Mouse (Mus musculus): ENCODE measurements at regions not wholly inside any gene's neighbourhood (a gene's known extent, or its start where the extent isn't known, plus 50 kb on each side); places are given as distances from the start of the nearest gene placed in this dataset.

DNA sequence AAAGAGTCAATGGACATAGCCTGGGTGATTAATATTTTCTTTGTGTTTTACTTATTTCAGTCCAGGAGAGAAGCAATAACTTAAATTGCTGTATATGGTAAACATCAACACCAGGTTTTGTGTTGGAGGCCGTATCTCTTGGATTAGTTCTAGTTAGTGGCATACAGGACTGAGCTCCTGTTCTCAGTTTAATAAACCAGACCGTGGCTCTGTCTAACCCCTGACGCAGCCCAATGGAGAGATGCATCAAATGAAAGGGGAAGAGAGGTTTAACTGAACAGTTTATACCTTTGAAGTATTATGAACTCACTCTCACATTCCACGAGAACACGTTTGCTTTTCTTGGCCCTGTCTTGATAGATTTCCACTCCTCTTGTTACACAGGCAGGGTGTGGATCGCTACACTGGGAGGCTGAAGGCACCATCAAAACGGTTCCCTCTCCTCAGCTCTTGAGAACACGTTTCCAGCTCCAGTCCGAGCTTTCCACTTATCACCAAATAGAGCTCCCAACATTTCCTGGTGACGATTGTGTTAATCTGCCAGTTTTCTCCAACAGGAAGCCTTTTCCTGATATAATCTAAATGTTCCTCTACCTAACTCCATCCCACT is 54.0 kb upstream of the Cerkl start:
- H3K27ac ChIP-seq (replicated peaks), result no peak overlapping the region
- H3K36me3 ChIP-seq (replicated peaks), result no peaks in the 10 kb centered on the region
- no peak overlapping the region for H3K4me3 ChIP-seq (replicated peaks)
- no peaks in the 10 kb centered on the region for H3K9me3 ChIP-seq (replicated peaks)
- no peaks in the 10 kb centered on the region for H3K4me1 ChIP-seq (replicated peaks)
- ATAC-seq (ENCODE audit: insufficient read depth), result no peak
- no peak overlapping the region for H3K9ac ChIP-seq
- 48% methylated on average over 10 of the region's 10 CpGs for WGBS (ENCODE audit: insufficient replicate concordance)
- no peak overlapping the region for H3K4me2 ChIP-seq
- no peaks in the 10 kb centered on the region for H3K27me3 ChIP-seq

DNA sequence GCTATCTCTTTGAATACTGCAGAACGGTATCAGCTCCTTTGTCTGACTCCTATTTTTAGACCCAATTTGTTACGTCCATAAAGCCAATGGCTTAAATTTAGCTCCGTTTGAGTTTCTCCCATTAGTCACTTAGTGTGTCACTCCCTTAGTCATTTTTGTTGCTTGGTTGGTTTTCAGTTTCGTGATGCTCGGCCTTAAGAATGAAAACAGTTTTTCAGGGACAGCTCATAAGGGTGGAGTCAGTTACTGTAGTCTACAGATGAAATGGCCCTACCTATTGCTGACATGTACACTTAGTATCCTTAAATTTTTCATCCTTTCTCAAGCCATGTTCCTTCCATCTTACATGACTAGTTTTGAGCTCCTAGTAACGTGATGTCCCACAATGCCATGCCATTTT is 54.5 kb upstream of the Cerkl start:
- no peak overlapping the region for H3K27ac ChIP-seq (replicated peaks)
- H3K4me2 ChIP-seq, result no peak overlapping the region
- no peaks in the 10 kb centered on the region for H3K4me1 ChIP-seq (replicated peaks)
- no peak overlapping the region for H3K9ac ChIP-seq
- WGBS (ENCODE audit: insufficient replicate concordance), result 41% methylated on average over 6 of the region's 6 CpGs
- ATAC-seq (ENCODE audit: insufficient read depth), result no peak
- no peak overlapping the region for H3K4me3 ChIP-seq (replicated peaks)
- no peaks in the 10 kb centered on the region for H3K9me3 ChIP-seq (replicated peaks)
- H3K36me3 ChIP-seq (replicated peaks), result no peaks in the 10 kb centered on the region
- no peaks in the 10 kb centered on the region for H3K27me3 ChIP-seq

DNA sequence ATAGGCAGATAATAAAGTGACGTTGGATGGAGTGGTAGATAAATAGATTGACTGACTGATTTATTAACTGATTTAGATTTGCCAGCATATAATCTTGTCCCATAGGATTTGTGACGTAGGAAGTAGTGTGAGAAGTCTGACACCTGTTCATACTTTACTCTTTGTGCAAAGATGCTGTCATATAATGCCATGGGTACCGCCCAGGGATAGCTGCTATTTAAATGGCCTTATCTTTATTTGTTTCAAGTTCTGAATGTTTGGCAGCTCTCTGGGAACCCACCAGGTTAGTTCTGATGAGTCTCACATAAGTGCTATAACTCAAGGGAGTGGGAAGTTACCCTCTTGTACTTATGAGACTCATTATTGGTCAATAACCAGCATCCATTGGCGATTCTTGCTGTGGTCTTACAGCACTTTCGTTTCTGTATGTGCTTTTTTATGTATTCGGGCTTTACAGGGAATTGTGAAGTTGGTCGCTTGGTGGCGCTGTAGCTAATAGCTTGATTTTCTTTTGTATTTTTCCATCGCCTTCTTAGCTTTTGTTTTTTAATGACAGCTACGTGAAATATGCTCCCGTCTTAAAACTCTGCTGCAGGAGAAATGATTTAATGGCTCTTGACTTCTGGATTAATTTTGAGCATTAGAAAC is 55.2 kb upstream of the Cerkl start:
- Histone ChIP-seq H3K9me3 (replicated peaks) (no peaks in the 10 kb centered on the region), H3K4me1 (replicated peaks) (no peaks in the 10 kb centered on the region), H3K9ac (no peak overlapping the region), H3K4me3 (replicated peaks) (0 out of 2 replicates have a peak overlapping the region, but pooled peaks have one; percentile 14), H3K4me2 (peak overlapping the region; percentile 38), H3K27me3 (no peaks in the 10 kb centered on the region), H3K36me3 (replicated peaks) (no peaks in the 10 kb centered on the region), H3K27ac (replicated peaks) (no peak overlapping the region)
- 18% methylated on average over 11 of the region's 11 CpGs for WGBS (ENCODE audit: insufficient replicate concordance)
- ATAC-seq (ENCODE audit: insufficient read depth), result no peak

DNA sequence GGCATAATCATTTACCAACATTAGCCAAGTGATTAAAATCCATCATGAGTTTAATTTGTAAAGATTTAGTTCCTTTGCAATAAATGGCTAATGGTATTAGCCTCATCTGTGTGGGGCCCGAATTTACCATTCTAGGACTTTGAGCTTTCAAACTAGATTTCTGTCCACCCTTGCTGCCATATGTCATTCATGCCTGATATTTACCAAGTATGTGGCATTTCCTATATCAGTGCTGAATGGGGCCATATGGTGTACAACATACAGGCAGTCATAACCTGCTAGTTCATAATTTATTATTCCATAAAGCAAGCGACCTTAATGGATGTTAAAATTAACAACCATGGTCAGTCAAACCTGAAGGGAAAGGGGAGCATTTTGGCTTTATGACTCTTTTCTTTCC is 55.8 kb upstream of the Cerkl start:
- no peak for ATAC-seq (ENCODE audit: insufficient read depth)

DNA sequence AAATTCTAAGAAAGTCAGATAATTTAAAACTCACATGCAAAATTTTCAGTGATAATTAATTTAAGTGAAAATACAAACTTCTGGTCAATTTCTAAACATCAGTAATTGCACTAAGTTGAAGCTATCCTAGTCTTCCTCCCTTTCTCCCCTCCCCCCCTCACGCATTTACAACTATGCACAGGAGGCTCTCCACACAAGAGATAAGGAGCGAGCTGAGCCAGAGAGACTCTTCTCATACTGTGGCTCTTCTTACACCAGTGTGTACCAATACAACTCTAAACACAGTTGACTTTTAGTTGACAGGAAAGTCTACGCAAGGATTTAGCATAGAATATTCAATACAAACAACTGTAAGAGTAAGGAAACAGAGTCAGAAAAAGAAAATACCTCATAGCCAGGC is 57.1 kb upstream of the Cerkl start:
- Histone ChIP-seq H3K27ac (replicated peaks) (no peak overlapping the region), H3K36me3 (replicated peaks) (no peaks in the 10 kb centered on the region), H3K9ac (no peak overlapping the region), H3K27me3 (no peaks in the 10 kb centered on the region), H3K4me2 (no peak overlapping the region), H3K4me1 (replicated peaks) (no peaks in the 10 kb centered on the region), H3K9me3 (replicated peaks) (no peaks in the 10 kb centered on the region), H3K4me3 (replicated peaks) (no peak overlapping the region)
- WGBS (ENCODE audit: insufficient replicate concordance), result 32% methylated on average over 3 of the region's 3 CpGs
- ATAC-seq (ENCODE audit: insufficient read depth), result no peak

More for the DNA sequence above, 55.8 kb upstream of the Cerkl start:
- Histone ChIP-seq H3K4me1 (replicated peaks) (no peaks in the 10 kb centered on the region), H3K27me3 (no peaks in the 10 kb centered on the region), H3K36me3 (replicated peaks) (no peaks in the 10 kb centered on the region), H3K9ac (no peak overlapping the region), H3K9me3 (replicated peaks) (no peaks in the 10 kb centered on the region), H3K27ac (replicated peaks) (no peak overlapping the region), H3K4me3 (replicated peaks) (no peak overlapping the region), H3K4me2 (0 out of 2 replicates have a peak overlapping the region, but pooled peaks have one; percentile 38)
- WGBS (ENCODE audit: insufficient replicate concordance), result 52% methylated on average over 2 of the region's 2 CpGs

DNA sequence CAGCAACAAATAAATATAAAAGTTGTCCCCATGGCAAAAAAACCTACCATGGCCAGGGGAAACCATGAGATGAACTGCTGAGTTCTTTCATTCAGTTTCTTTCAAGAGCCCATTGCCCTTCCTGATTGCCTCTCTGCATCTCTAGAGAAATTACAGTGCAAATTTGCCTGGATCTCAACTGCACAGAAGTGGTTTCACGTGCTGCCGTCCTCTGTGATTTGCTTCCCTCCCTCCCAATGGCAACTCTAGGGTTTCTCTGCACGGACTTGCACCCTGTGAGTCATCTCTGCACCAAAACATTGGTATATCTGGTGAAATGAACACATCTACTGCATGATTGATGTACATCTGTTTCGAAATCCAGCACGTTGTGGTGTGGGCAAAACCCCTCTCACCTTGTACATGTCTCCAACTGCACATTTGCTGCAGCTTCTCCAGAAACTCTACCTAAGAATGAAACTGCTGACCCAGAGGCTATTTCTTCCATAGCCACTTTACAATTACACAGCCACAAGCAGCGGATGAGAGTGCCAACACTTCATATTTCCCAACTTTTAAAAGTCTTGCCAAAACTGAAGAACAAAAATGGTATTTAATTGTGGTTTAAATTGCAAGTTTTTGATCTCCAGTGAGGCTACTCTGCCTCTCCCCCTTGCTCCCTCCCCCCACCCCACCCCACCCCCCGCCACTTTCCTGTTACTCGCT is 61.6 kb upstream of the Cerkl start:
- Histone ChIP-seq H3K27me3 (no peaks in the 10 kb centered on the region), H3K9me3 (replicated peaks) (no peaks in the 10 kb centered on the region), H3K9ac (no peak overlapping the region), H3K4me2 (no peak overlapping the region), H3K27ac (replicated peaks) (no peak overlapping the region), H3K4me1 (replicated peaks) (no peaks in the 10 kb centered on the region), H3K4me3 (replicated peaks) (no peak overlapping the region), H3K36me3 (replicated peaks) (no peaks in the 10 kb centered on the region)
- WGBS (ENCODE audit: insufficient replicate concordance), result 40% methylated on average over 8 of the region's 8 CpGs
- ATAC-seq (ENCODE audit: insufficient read depth), result no peak

DNA sequence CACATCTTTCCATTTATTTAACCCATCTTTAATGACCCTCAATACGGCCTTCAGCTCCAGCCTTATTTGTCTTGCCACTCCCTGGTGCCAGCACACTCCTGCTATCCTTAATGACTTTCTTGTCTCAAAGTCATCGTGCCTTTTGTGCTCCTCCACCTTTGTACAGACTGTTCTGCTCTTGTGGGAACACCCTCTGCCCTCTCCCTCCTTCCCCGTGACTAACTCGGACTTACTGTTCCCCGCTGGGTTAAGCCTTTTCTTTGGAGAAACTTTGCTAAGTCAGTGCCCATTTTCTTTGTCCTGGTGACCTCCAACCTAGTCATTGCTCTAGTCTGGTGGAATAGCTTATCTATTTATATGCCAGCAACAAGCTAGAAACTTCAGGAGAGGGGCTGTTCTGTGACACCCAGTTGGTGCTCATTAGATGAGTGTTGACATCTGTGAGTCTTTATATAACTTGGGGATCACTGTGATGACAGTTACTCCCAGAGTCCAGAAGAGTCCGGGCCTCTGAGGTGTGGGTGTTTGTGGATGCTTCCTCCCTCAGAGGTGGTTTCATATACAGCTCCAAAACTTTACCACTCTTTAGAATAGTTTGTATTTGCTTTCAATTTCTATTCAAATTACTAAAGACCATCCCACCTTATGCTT is 63.3 kb upstream of the Cerkl start:
- no peak overlapping the region for H3K9ac ChIP-seq
- H3K36me3 ChIP-seq (replicated peaks), result no peaks in the 10 kb centered on the region
- H3K9me3 ChIP-seq (replicated peaks), result no peaks in the 10 kb centered on the region
- H3K4me1 ChIP-seq (replicated peaks), result no peaks in the 10 kb centered on the region
- ATAC-seq (ENCODE audit: insufficient read depth), result no peak
- no peaks in the 10 kb centered on the region for H3K27me3 ChIP-seq
- WGBS (ENCODE audit: insufficient replicate concordance), result 60% methylated on average over 6 of the region's 6 CpGs
- H3K4me3 ChIP-seq (replicated peaks), result no peak overlapping the region
- no peak overlapping the region for H3K27ac ChIP-seq (replicated peaks)
- no peak overlapping the region for H3K4me2 ChIP-seq

DNA sequence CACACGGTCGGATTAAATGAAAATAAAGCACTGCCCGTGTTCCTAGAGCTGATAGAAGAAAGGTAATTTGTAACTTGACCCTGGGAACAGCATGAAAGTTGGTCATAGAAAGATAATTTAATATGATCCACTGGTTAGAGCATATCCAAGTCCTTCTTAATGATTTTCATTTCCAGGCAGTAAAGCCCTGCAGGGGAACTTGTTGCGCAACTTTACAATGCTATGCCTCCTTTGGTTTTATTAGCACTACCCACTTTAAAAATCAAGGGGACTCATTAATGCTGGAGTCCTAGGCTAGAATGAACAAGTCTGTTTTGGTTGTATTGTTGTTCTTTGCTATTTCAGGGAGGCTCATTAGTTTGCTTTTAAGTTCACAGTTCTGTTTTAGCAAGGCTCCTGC is 66.9 kb upstream of the Cerkl start:
- H3K9me3 ChIP-seq (replicated peaks), result no peaks in the 10 kb centered on the region
- no peaks in the 10 kb centered on the region for H3K36me3 ChIP-seq (replicated peaks)
- no peaks in the 10 kb centered on the region for H3K4me1 ChIP-seq (replicated peaks)
- 64% methylated on average over 4 of the region's 4 CpGs for WGBS (ENCODE audit: insufficient replicate concordance)
- H3K27ac ChIP-seq (replicated peaks), result no peak overlapping the region
- H3K9ac ChIP-seq, result no peak overlapping the region
- no peak overlapping the region for H3K4me3 ChIP-seq (replicated peaks)
- no peak for ATAC-seq (ENCODE audit: insufficient read depth)
- no peak overlapping the region for H3K4me2 ChIP-seq
- no peaks in the 10 kb centered on the region for H3K27me3 ChIP-seq

DNA sequence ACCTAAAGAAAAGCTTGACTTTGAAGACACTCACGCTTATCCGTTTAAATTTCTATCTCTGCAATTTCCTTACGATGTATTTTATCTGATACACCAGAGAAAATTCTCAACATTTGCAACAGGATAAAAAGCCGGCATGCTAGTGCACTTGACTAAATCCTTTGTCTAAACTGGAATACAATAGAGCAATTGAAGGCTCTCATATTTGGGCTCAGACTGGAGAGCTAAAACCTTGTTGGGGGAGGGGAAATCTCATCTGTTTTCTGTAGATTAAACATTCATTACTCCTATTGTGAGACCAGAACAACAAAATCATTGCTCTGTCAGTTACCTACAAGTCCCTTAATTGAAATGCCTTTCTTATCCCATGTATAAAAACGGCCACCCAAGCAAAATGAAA is 70.9 kb upstream of the Cerkl start:
- 61% methylated on average over 5 of the region's 5 CpGs for WGBS (ENCODE audit: insufficient replicate concordance)
- H3K4me3 ChIP-seq (replicated peaks), result no peak overlapping the region

DNA sequence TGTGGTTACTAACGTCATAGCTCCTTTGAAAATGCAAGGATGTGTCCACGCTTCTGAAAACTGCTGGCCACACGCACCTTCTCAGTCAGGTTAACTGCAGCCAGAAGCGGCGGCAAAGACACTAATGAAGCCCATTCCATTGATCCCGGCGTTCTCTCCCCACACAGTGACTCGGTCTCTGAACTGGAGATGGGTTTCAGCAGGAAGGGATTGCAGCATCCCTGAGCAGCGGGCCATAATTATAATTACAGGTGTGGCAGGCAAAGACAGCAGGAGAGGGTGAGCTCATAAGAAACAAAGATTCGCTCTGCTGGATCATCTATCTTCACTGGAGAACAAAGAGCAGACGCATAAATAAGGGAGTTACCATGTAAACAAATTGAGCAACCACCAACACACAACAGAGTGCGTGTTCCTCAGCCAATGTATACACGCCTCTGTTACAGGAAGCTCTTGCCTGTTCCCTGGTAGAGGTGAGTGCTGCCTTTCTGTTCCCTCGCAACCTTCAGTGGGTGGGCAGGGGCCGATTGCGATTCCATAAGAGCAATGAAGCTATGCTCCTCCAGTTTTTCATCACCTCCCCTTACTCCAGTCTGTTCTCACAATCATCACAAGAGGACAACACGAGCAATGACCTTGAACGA is 71.9 kb upstream of the Cerkl start:
- Histone ChIP-seq H3K36me3 (replicated peaks) (no peaks in the 10 kb centered on the region), H3K27me3 (no peaks in the 10 kb centered on the region), H3K4me3 (replicated peaks) (no peak overlapping the region), H3K9ac (no peak overlapping the region), H3K4me2 (no peak overlapping the region), H3K27ac (replicated peaks) (no peak overlapping the region), H3K4me1 (replicated peaks) (no peaks in the 10 kb centered on the region), H3K9me3 (replicated peaks) (no peaks in the 10 kb centered on the region)
- no peak for ATAC-seq (ENCODE audit: insufficient read depth)
- 71% methylated on average over 18 of the region's 18 CpGs for WGBS (ENCODE audit: insufficient replicate concordance)

More for the DNA sequence above, 70.9 kb upstream of the Cerkl start:
- Histone ChIP-seq H3K9me3 (replicated peaks) (no peaks in the 10 kb centered on the region), H3K4me2 (no peak overlapping the region), H3K27ac (replicated peaks) (no peak overlapping the region), H3K36me3 (replicated peaks) (no peaks in the 10 kb centered on the region), H3K27me3 (no peaks in the 10 kb centered on the region), H3K9ac (no peak overlapping the region), H3K4me1 (replicated peaks) (no peaks in the 10 kb centered on the region)
- no peak for ATAC-seq (ENCODE audit: insufficient read depth)

DNA sequence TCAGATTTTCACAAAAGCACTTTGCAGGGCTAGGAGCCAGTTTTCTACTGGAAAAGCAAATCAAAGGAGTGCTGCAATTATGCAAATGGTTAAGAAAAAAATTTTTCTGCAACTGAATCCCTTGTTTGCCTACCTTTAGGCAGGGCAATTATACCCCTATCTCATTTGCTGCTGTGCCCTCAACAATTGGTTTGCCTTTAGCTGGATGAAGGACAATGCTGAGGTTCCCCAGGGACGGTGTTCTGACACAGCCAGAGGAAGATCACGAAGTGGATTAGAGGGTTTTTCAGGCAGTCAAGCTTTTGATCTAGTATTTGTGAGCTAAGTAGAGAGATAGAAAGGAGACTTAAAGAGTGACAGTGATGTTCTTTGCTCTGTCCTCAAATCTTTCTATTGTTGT is 72.6 kb upstream of the Cerkl start:
- WGBS (ENCODE audit: insufficient replicate concordance), result 67% methylated on average over 2 of the region's 2 CpGs
- H3K4me2 ChIP-seq, result no peak overlapping the region
- H3K4me1 ChIP-seq (replicated peaks), result no peaks in the 10 kb centered on the region
- ATAC-seq (ENCODE audit: insufficient read depth), result no peak
- H3K36me3 ChIP-seq (replicated peaks), result no peaks in the 10 kb centered on the region
- H3K27me3 ChIP-seq, result no peaks in the 10 kb centered on the region
- no peak overlapping the region for H3K9ac ChIP-seq
- no peak overlapping the region for H3K4me3 ChIP-seq (replicated peaks)
- H3K9me3 ChIP-seq (replicated peaks), result no peaks in the 10 kb centered on the region
- H3K27ac ChIP-seq (replicated peaks), result no peak overlapping the region
